Mouse (Mus musculus): Measurements from ENCODE around the gene Tbc1d12. TPM values are rescaled to one million over a fixed set of nuclear protein-coding genes. Genes with fewer than 3 reads are reported as not detected.

Gene Tbc1d12
- polyA plus RNA-seq (2015; fragmentation: Nextera tagmentation; extraction: Ambion mirVana), result 5.4 TPM in 2 replicates

- Histone ChIP-seq H3K4me2 (ENCODE audit: low read length) (peak within 1 kb of the TSS; percentile 62), H3K9ac (ENCODE audit: low read depth, low read length) (peak within 1 kb of the TSS; percentile 95), H3K27ac (ENCODE audit: low read length) (peak within 1 kb of the TSS; percentile 93), H3K36me3 (ENCODE audit: control insufficient read depth, insufficient read depth, low read length) (no peaks in the 10 kb centered on the region), H3K4me3 (ENCODE audit: low read depth, low read length) (peak within 1 kb of the TSS; percentile 93), H3K4me1 (ENCODE audit: control insufficient read depth, insufficient read depth, low read length) (peaks cover 28% of the 10 kb centered on the region), H3K9me3 (replicated peaks; ENCODE audit: control insufficient read depth, low read length, poor library complexity, severe bottlenecking) (no peaks in the 10 kb centered on the region), H3K27me3 (ENCODE audit: control insufficient read depth, insufficient read depth, low read depth, low read length) (no peaks in the 10 kb centered on the region)
- ATAC-seq, result peak; percentile 96
- WGBS, result under 1% methylated on average over 74 of the region's 101 CpGs
These were observed at the start of gene Tbc1d12 for GRCm38 (mm10) chr19:38836438-38837170. Tbc1d12 (plus strand) TSS chr19:38836579.

- Histone ChIP-seq H3K4me2 (ENCODE audit: low read length) (no peak overlapping the region), H3K27me3 (ENCODE audit: control insufficient read depth, insufficient read depth, low read depth, low read length) (no peaks in the 10 kb centered on the region), H3K9me3 (replicated peaks; ENCODE audit: control insufficient read depth, low read length, poor library complexity, severe bottlenecking) (no peaks in the 10 kb centered on the region), H3K27ac (ENCODE audit: low read length) (no peak overlapping the region), H3K4me1 (ENCODE audit: control insufficient read depth, insufficient read depth, low read length) (no peaks in the 10 kb centered on the region), H3K9ac (ENCODE audit: low read depth, low read length) (no peak overlapping the region), H3K36me3 (ENCODE audit: control insufficient read depth, insufficient read depth, low read length) (peaks cover 22% of the 10 kb centered on the region; the same call in 1 of the 2 replicates), H3K4me3 (ENCODE audit: low read depth, low read length) (no peak overlapping the region)
- ATAC-seq, result no peak
- 89% methylated on average over 6 of the region's 6 CpGs for WGBS
These were observed 48.6 kb upstream of the Tbc1d12 start for GRCm38 (mm10) chr19:38787756-38788155.

- H3K36me3 ChIP-seq (ENCODE audit: control insufficient read depth, insufficient read depth, low read length), result peaks cover 53% of the 10 kb centered on the region
- no peak overlapping the region for H3K4me2 ChIP-seq (ENCODE audit: low read length)
- H3K9me3 ChIP-seq (replicated peaks; ENCODE audit: control insufficient read depth, low read length, poor library complexity, severe bottlenecking), result no peaks in the 10 kb centered on the region
- no peaks in the 10 kb centered on the region for H3K4me1 ChIP-seq (ENCODE audit: control insufficient read depth, insufficient read depth, low read length)
- no peak overlapping the region for H3K27ac ChIP-seq (ENCODE audit: low read length)
- WGBS, result 92% methylated on average over 7 of the region's 7 CpGs
- ATAC-seq, result no peak
- H3K4me3 ChIP-seq (ENCODE audit: low read depth, low read length), result no peak overlapping the region
- no peak overlapping the region for H3K9ac ChIP-seq (ENCODE audit: low read depth, low read length)
- no peaks in the 10 kb centered on the region for H3K27me3 ChIP-seq (ENCODE audit: control insufficient read depth, insufficient read depth, low read depth, low read length)
These were observed 42.8 kb upstream of the Tbc1d12 start for GRCm38 (mm10) chr19:38793563-38794045.

- ATAC-seq, result no peak
- Histone ChIP-seq H3K27ac (ENCODE audit: low read length) (no peak overlapping the region), H3K36me3 (ENCODE audit: control insufficient read depth, insufficient read depth, low read length) (peaks cover 41% of the 10 kb centered on the region), H3K4me3 (ENCODE audit: low read depth, low read length) (no peak overlapping the region), H3K4me2 (ENCODE audit: low read length) (no peak overlapping the region), H3K4me1 (ENCODE audit: control insufficient read depth, insufficient read depth, low read length) (no peaks in the 10 kb centered on the region), H3K9ac (ENCODE audit: low read depth, low read length) (no peak overlapping the region), H3K9me3 (replicated peaks; ENCODE audit: control insufficient read depth, low read length, poor library complexity, severe bottlenecking) (no peaks in the 10 kb centered on the region), H3K27me3 (ENCODE audit: control insufficient read depth, insufficient read depth, low read depth, low read length) (no peaks in the 10 kb centered on the region)
- 90% methylated on average over 5 of the region's 5 CpGs for WGBS
These were observed 39.8 kb upstream of the Tbc1d12 start for GRCm38 (mm10) chr19:38796546-38796945.

DNA sequence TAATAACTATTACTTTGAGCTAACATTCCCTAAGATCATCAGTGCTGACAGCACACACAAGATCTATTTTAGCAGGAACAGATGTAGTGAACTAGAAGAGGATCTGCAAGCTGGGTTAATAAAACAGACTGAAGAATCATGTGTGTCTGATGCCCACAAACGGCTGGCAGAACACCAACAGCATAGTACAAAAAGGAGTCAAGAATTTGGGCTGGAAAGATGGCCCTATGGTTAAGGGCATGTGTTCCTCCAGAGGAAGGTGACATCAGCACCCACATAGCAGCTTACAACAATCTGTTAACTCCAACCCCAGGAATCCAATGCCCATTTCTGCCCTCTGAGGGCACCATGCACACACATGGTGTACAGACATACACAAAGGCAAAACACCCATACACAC, 38.1 kb upstream of the Tbc1d12 start:
- H3K27ac ChIP-seq (ENCODE audit: low read length), result no peak overlapping the region
- ATAC-seq, result no peak
- no peak overlapping the region for H3K4me3 ChIP-seq (ENCODE audit: low read depth, low read length)
- H3K4me2 ChIP-seq (ENCODE audit: low read length), result no peak overlapping the region
- WGBS, result 94% methylated on average over 1 of the region's 1 CpGs
- H3K9ac ChIP-seq (ENCODE audit: low read depth, low read length), result no peak overlapping the region
- peaks cover 41% of the 10 kb centered on the region for H3K36me3 ChIP-seq (ENCODE audit: control insufficient read depth, insufficient read depth, low read length)
- no peaks in the 10 kb centered on the region for H3K4me1 ChIP-seq (ENCODE audit: control insufficient read depth, insufficient read depth, low read length)
- H3K9me3 ChIP-seq (replicated peaks; ENCODE audit: control insufficient read depth, low read length, poor library complexity, severe bottlenecking), result no peaks in the 10 kb centered on the region
- H3K27me3 ChIP-seq (ENCODE audit: control insufficient read depth, insufficient read depth, low read depth, low read length), result no peaks in the 10 kb centered on the region

DNA sequence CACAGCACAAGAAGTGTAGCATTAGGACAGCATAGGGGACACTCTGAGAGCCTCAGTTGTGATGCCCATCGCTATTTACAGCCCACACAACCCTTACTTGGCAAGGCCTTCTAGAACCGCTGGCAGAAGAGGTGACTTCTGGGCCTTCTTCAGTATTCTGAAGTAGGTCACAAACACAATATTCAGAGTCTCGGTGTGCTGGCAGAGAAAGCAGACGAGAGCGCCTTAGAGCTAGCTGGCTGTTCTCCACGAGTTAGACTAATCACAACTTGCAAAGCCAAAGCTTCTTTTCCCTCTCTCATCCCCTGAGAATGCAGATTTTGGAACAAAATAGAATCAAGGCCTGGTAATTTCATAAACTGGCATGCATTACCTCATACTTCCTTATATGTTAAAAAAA, 37.6 kb upstream of the Tbc1d12 start:
- Histone ChIP-seq H3K4me3 (ENCODE audit: low read depth, low read length) (no peak overlapping the region), H3K27me3 (ENCODE audit: control insufficient read depth, insufficient read depth, low read depth, low read length) (no peaks in the 10 kb centered on the region), H3K27ac (ENCODE audit: low read length) (no peak overlapping the region), H3K9me3 (replicated peaks; ENCODE audit: control insufficient read depth, low read length, poor library complexity, severe bottlenecking) (no peaks in the 10 kb centered on the region), H3K9ac (ENCODE audit: low read depth, low read length) (no peak overlapping the region), H3K4me1 (ENCODE audit: control insufficient read depth, insufficient read depth, low read length) (no peaks in the 10 kb centered on the region), H3K4me2 (ENCODE audit: low read length) (no peak overlapping the region), H3K36me3 (ENCODE audit: control insufficient read depth, insufficient read depth, low read length) (peaks cover 41% of the 10 kb centered on the region)
- 95% methylated on average over 6 of the region's 6 CpGs for WGBS
- ATAC-seq, result no peak

GRCm38 (mm10) chr19:38818191-38818590, 18.2 kb upstream of the Tbc1d12 start:
- Histone ChIP-seq H3K9ac (ENCODE audit: low read depth, low read length) (peak overlapping the region; percentile 89), H3K27ac (ENCODE audit: low read length) (no peak overlapping the region; the same call in 1 of the 2 replicates), H3K4me1 (ENCODE audit: control insufficient read depth, insufficient read depth, low read length) (peaks cover 10% of the 10 kb centered on the region), H3K27me3 (ENCODE audit: control insufficient read depth, insufficient read depth, low read depth, low read length) (no peaks in the 10 kb centered on the region), H3K36me3 (ENCODE audit: control insufficient read depth, insufficient read depth, low read length) (peaks cover 12% of the 10 kb centered on the region), H3K9me3 (replicated peaks; ENCODE audit: control insufficient read depth, low read length, poor library complexity, severe bottlenecking) (no peaks in the 10 kb centered on the region), H3K4me3 (ENCODE audit: low read depth, low read length) (peak overlapping the region; percentile 89), H3K4me2 (ENCODE audit: low read length) (peak overlapping the region; percentile 97)
- ATAC-seq, result no peak
- 37% methylated on average over 8 of the region's 8 CpGs for WGBS

- ATAC-seq, result peak; percentile 98
- WGBS, result under 1% methylated on average over 34 of the region's 38 CpGs
These were observed 17.5 kb upstream of the Tbc1d12 start, which contains the start of gene Noc3l for GRCm38 (mm10) chr19:38818766-38819426. Noc3l (minus strand) TSS chr19:38819237.

GRCm38 (mm10) chr19:38819427-38819802, 17.0 kb upstream of the Tbc1d12 start:
- no peaks in the 10 kb centered on the region for H3K27me3 ChIP-seq (ENCODE audit: control insufficient read depth, insufficient read depth, low read depth, low read length)
- peak overlapping the region; percentile 72 for H3K27ac ChIP-seq (ENCODE audit: low read length)
- no peaks in the 10 kb centered on the region for H3K9me3 ChIP-seq (replicated peaks; ENCODE audit: control insufficient read depth, low read length, poor library complexity, severe bottlenecking)
- peaks cover 7% of the 10 kb centered on the region; the same call in 1 of the 2 replicates for H3K36me3 ChIP-seq (ENCODE audit: control insufficient read depth, insufficient read depth, low read length)
- peaks cover 10% of the 10 kb centered on the region for H3K4me1 ChIP-seq (ENCODE audit: control insufficient read depth, insufficient read depth, low read length)
- H3K4me3 ChIP-seq (ENCODE audit: low read depth, low read length), result peak overlapping the region; percentile 89
- peak overlapping the region; percentile 89 for H3K9ac ChIP-seq (ENCODE audit: low read depth, low read length)
- ATAC-seq, result peak; percentile 81
- peak overlapping the region; percentile 97 for H3K4me2 ChIP-seq (ENCODE audit: low read length)
- WGBS, result 14% methylated on average over 16 of the region's 16 CpGs

More at GRCm38 (mm10) chr19:38818766-38819426, 17.5 kb upstream of the Tbc1d12 start, which contains the start of gene Noc3l:
- Histone ChIP-seq H3K27ac (ENCODE audit: low read length) (peak within 1 kb of the TSS; percentile 72), H3K36me3 (ENCODE audit: control insufficient read depth, insufficient read depth, low read length) (peaks cover 11% of the 10 kb centered on the region), H3K9me3 (replicated peaks; ENCODE audit: control insufficient read depth, low read length, poor library complexity, severe bottlenecking) (no peaks in the 10 kb centered on the region), H3K27me3 (ENCODE audit: control insufficient read depth, insufficient read depth, low read depth, low read length) (no peaks in the 10 kb centered on the region), H3K4me1 (ENCODE audit: control insufficient read depth, insufficient read depth, low read length) (peaks cover 10% of the 10 kb centered on the region), H3K9ac (ENCODE audit: low read depth, low read length) (peak within 1 kb of the TSS; percentile 89), H3K4me2 (ENCODE audit: low read length) (peak within 1 kb of the TSS; percentile 97), H3K4me3 (ENCODE audit: low read depth, low read length) (peak within 1 kb of the TSS; percentile 89)
